Mouse (Mus musculus): Measurements from ENCODE around the gene Rnd2.

DNA sequence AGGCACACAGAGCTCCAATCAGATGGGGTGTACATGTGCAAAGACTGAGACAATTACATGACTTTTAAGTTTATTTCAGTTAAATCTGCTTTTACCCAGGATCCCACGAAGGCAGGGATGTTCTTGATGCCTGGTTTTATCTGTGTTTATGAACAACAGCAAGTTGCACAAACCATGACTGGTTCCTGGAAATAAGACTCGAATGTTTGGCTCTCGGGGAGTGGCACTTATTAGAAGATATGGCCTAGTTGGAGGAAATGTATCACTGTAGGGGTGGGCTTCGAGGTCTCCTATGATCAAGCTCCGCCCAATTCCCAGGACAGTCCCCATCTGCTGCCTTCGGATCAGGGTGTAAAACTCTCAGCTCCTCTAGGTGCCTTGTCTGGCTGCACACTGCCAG, 21.3 kb downstream of the Rnd2 start:
- TF ChIP-seq GATA1 (IDR thresholded peaks at IDR 0.05; ENCODE audit: low read length) (no peak), TAL1 (IDR thresholded peaks at IDR 0.05; ENCODE audit: low read length) (no peak)

All from erythroblast, embryonic 14.5 days (primary cell).